Mouse (Mus musculus) cerebellum, adult 2 months (tissue): ENCODE results near the gene Tox2.

Experiments
- CTCF ChIP-seq: fragments of 200-500 bp; IDR thresholded peaks from 2 replicates; pipeline ENCODE4 v1.5.1; 2011; ENCODE audit warnings: low read depth, mild to moderate bottlenecking, control low read depth, low read length, moderate library complexity, borderline replicate concordance; ENCODE audit not compliant: insufficient read depth
- POLR2A ChIP-seq: fragments of 200-500 bp; IDR thresholded peaks from 2 replicates; pipeline ENCODE4 v1.6.1; 2011; ENCODE audit warnings: low read length, control low read depth, borderline replicate concordance; ENCODE audit not compliant: insufficient read depth

DNA sequence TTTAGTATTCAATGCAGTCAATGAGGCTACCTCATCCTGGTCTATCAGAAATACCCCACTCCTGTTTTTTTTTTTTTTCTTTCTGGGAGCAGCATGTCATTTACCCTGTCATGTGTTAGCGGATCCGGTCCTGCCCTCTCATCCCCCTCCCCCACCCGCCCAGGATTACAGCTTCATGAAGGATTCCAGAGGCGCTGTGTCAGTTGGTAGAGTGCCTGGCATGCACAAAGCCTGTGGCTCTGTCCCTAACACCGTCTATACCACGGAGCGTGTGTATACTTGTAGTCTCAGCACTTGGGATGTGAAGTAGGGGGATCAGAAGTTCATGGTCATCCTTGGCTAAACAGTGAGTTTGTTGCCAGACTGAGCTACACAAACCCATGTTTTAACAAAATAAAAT lies 15.6 kb downstream of the Tox2 start:
- TF ChIP-seq CTCF (no peak), POLR2A (no peak)
